Mouse (Mus musculus) olfactory bulb, adult 2 months (tissue): ENCODE measurements at regions not wholly inside any gene's neighbourhood (a gene's known extent, or its start where the extent isn't known, plus 50 kb on each side); places are given as distances from the start of the nearest gene placed in this dataset.

Experiments
- CTCF ChIP-seq: fragments of 200-500 bp; IDR thresholded peaks from 2 replicates; pipeline ENCODE4 v1.5.1; 2012; ENCODE audit warnings: low read depth, mild to moderate bottlenecking, low read length, moderate library complexity; ENCODE audit not compliant: insufficient read depth
- POLR2A ChIP-seq: fragments of 200-500 bp; IDR thresholded peaks from 2 replicates; pipeline ENCODE4 v1.6.1; 2012; ENCODE audit warnings: mild to moderate bottlenecking, low read depth, low read length, moderate library complexity; ENCODE audit not compliant: insufficient read depth

DNA sequence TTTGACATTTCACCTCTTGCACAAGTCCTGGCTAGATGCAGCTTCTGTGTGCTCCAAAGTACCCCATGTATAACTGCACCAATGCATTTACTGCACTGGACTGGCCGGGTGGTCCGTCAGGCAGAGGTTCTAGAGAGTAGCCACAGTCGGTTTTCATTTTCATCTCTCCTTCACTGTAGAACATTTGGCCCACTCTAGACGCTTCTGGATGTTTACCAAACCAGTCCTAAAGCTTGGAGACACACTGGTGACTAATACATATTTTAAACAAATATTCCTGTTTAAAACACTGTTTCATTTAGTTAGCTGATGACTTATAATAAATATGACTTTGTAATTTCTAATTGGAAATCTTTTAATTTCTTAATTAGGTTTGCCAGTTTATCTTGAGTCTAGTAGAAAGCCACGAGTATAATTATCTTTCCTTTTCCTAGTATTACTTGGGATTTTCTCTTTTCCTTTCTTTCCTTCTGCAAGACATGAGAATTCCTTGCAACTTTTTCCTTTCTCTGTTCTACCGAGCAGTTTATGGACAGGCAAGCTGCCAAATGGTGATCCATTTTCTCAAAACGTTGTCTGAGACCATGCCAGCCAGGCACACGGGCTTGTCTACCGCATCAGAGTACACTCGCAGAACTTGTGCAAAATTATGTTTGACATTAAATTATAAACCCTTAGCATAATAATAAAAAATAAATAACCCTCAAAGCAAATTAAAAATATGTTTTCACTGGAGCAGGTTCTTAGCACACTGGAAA lies 250.4 kb upstream of the Zeb2 start:
- TF ChIP-seq CTCF = no peak
- TF ChIP-seq POLR2A = no peak
